Mouse (Mus musculus) neural tube, embryonic 10.5 days (tissue): ENCODE results near the gene Calhm5.
A peak's percentile ranks its signal among the peaks of the same experiment; 100 is the strongest.

ENCODE experiments used
- DNase-seq: peaks from one replicate; pipeline ENCODE4 v3.0.0-alpha.2; 2017; ENCODE audit warnings: low spot score; ENCODE audit errors: extremely low spot score

Calhm5 gene

GRCm38 (mm10) chr10:34096418-34096883, at the start of gene Calhm5:
Gene Calhm5, minus strand, starts transcription at chr10:34096519.
- DNase-seq: peak; percentile 20

DNA sequence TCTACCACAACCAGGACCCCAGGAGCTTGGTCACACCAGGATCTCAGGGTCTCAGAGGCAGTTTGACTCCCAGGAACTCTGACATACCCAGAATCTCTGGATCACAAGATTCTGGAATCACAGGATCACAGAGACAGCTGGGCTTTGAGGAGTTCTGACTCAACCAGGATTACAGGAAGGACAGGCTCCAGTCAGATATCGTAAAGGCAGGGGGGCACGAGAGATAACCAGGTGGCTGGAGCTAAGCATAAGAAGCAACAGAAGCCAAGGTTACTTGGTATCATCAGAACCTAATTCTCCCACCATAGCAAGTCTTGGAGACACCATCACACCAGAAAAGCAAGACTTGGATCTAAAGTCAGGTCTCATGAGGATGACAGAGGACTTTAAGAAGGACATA, 45.4 kb upstream of the Calhm5 start:
- DNase-seq: no peak

DNA sequence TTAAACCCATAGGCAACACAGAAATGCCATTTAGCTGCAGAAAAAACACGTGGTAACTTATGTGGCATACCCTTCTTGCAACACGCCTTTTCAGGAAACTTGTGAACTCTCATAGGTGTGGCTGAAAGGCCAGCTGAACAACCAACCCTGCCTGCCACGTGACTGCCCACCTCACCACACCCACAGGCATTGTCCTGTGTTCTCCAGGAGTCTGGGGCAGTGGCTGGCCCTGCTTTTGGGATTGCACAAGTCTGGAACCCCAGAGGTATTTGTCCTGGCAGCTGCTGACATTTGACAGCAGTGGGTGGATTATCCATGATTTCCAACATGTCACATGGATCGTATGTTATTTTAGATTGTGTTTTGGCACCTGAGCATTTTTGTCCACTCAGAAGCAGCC, 43.4 kb upstream of the Calhm5 start:
- DNase-seq: no peak

GRCm38 (mm10) chr10:34138027-34138426, 41.7 kb upstream of the Calhm5 start:
- no peak for DNase-seq

DNA sequence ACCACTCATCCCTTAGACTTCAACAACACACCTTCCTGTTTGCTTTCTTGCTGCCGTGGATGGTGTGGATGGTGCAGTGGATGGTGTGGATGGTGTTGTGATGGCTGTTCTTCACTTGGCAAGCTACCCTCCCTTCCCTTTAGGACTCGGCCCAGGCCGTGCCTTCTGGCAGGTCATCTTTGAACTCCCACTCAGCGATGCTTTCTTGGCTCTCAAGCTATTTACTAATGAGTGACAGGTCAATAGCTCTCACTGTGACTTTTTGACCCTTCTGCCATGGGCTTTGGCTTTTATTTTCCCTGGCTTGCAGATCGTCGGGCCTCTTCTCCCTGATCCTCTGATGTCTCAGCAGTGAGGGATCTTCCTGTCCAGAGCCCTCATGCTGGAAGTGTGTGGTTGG, 40.1 kb upstream of the Calhm5 start:
- no peak for DNase-seq

DNA sequence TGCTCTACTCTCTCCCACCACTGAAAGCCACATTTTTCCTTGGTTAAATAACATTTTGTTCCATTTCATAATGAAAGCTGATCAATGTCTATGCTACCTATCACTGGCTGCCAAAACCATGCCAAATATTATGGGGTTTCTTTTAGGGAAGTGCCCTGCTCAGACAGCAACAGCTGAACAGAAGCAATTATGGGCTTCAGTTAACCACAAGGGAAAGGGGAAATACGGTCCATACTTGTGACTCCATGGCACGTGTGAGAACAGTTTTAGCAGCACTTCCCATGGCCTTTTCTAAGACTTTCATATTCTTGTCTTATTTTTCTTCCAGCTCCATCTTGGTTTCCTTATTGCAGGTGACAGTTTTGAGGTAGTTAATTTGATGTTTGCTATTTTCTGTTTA, 35.0 kb upstream of the Calhm5 start:
- DNase-seq: no peak

GRCm38 (mm10) chr10:34128391-34128790, 32.1 kb upstream of the Calhm5 start:
- DNase-seq: no peak

GRCm38 (mm10) chr10:34127392-34128378, 31.4 kb upstream of the Calhm5 start, which contains the start of gene Calhm6:
Gene Calhm6, minus strand, starts transcription at chr10:34127984.
- peak; percentile 57 for DNase-seq

GRCm38 (mm10) chr10:34118421-34118820, 22.1 kb upstream of the Calhm5 start:
- DNase-seq: no peak

DNA sequence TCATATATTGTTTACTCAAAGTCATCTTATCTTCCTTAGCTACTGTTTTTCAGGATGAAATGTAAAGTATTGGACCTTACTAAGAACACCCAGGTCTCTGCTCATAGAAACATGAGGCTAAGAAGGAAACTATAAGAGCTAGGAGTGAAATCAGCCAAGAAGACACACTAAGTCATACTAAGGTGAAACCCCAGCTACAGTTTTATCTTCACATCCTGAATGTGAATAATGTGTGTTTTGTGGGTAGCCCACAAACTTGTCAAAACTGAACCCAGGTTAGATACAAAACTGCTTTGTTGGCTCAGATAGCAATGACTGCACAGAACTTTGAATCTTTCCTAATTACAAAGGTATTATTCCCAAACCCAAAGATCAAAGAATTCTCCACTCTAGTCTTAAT, 21.5 kb upstream of the Calhm5 start:
- DNase-seq: no peak

DNA sequence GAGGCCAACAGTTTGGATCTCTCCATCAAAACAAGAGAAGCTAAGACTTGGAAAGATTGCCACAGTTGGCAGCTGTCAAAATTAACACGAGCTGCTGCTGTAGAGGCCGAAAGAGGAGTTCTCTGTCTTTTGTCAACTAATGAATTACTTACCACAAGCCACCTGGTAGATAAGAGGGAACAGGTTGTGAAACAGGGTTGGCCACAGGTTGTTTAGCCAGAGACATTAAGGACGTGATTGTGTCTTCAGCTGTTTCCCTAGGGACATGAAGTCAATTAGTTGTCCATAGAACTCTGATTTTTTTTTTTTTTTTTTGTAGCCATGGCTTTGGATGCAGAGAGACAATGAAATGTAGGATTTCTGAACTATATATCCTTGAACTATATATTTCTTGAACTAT, 20.8 kb upstream of the Calhm5 start:
- DNase-seq: no peak

DNA sequence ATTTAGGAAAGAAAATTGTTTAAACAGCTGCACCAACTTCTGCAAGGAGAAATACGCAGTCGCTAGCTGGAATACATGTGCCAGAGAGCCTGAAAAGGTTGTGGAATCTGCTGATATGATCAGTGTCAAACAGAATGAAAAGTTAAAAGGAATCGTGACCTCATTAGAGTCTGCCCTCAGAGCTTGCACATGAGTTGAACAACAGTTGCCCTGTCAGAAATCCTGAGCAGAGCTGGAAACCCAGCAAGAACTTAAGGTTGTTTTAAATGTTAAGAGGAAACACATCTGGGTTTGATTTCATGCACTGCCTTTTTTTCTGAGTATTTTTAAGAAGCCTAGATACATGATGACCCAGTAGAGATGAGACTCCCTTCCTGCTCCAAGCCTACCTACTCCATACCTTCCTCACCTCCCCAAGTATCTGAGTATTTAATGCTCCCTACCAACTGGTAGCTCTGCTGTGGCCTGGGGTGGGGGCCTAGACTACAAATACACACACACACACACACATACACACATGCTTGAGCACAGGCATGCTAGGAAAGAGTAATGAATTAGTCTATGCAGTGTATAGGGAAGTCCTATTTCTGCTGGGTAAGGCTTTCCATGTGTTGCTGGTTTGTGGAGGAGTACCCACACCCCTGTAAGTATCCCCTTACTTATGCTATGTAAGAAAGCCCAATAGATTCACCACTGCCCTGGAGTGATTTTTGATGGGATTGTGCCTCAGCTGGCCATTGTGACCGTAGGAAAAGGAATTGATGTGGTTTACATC, 15.8 kb upstream of the Calhm5 start:
- no peak for DNase-seq

GRCm38 (mm10) chr10:34110863-34111465, 14.6 kb upstream of the Calhm5 start:
- no peak for DNase-seq

GRCm38 (mm10) chr10:34095964-34096363, 355 bp downstream of the Calhm5 start:
- DNase-seq: no peak

GRCm38 (mm10) chr10:34095147-34095546, 1.2 kb downstream of the Calhm5 start:
- DNase-seq: no peak

DNA sequence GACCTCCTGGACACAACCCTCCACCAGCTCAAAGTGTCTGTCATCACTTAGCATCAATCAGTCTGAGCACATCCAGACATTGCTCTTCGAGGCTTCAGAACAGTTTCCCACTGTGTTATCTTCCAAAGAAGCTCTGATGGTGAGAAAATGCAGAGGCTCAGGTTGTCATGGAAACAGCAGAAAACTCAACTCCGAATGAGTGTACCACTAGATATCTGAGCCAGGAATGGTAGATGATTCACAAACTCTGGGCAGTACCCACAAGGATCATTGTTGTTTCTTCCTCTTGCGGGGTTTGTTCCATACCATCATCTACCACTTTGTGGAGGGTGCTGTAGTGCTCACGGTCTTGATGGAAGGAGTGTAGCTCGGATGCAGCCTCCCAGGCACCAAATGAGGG, 4.4 kb downstream of the Calhm5 start:
- no peak for DNase-seq

GRCm38 (mm10) chr10:34090481-34090880, 5.8 kb downstream of the Calhm5 start:
- DNase-seq: no peak

DNA sequence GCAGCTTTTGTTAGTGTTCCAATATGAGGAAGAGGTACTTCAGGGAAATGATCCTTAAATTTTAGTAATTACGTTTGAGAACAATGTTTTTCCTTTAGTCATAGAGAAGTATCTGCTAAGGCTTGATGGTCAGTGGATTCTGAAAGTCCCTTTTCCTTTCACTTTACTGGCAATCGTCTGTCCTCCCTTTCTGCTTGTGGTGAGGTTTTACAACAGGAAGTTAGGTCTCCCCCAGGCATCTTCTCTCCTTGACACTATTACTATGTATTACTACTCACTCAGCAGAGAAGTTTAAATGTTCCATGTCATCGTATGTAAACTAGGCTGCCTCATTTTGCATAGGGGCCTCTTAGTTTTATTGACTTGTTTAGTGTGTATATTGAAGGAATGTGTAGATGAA, 6.8 kb downstream of the Calhm5 start:
- no peak for DNase-seq

- no peak for DNase-seq
Measured at GRCm38 (mm10) chr10:34088515-34088914, 7.8 kb downstream of the Calhm5 start.

- DNase-seq: no peak
Measured at GRCm38 (mm10) chr10:34086514-34086913, 9.8 kb downstream of the Calhm5 start.

- DNase-seq: no peak
Measured at GRCm38 (mm10) chr10:34074522-34075200, 21.7 kb downstream of the Calhm5 start.
